Mouse (Mus musculus): ENCODE results near the gene Cluh. TPM values are rescaled to one million over a fixed set of nuclear protein-coding genes. Genes with fewer than 3 reads are reported as not detected.

Cluh gene
- total and polyA plus RNA-seq, 2 experiments from 2014 or later: 21.3 to 87.1 TPM

GRCm38 (mm10) chr11:74671013-74671412 lies 21.7 kb downstream of the Cluh start:
- no peaks in the 10 kb centered on the region for H3K4me1 ChIP-seq (ENCODE audit: insufficient read depth, low read length)
- peaks cover 41% of the 10 kb centered on the region for H3K36me3 ChIP-seq (ENCODE audit: insufficient read depth, low read length)
- no peak overlapping the region for H3K27ac ChIP-seq
- 71% methylated on average over 1 of the region's 1 CpGs for WGBS
- H3K9me3 ChIP-seq (ENCODE audit: low read length): no peaks in the 10 kb centered on the region
- ATAC-seq: no peak
- H3K9ac ChIP-seq (replicated peaks; ENCODE audit: low read length): no peak overlapping the region
- H3K4me3 ChIP-seq (ENCODE audit: low read length): no peak overlapping the region
- no peaks in the 10 kb centered on the region for H3K27me3 ChIP-seq (ENCODE audit: insufficient read depth, low read length)
- TF ChIP-seq CTCF (IDR thresholded peaks at IDR 0.05; ENCODE audit: low read depth): no peak
- no peak overlapping the region for H3K4me2 ChIP-seq (ENCODE audit: low read depth, low read length)
- DNase-seq (ENCODE audit: low spot score): no peak

- Histone ChIP-seq H3K27me3 (ENCODE audit: insufficient read depth, low read length) (no peaks in the 10 kb centered on the region), H3K4me3 (ENCODE audit: low read length) (no peak overlapping the region), H3K36me3 (ENCODE audit: insufficient read depth, low read length) (peaks cover 33% of the 10 kb centered on the region), H3K4me1 (ENCODE audit: insufficient read depth, low read length) (no peaks in the 10 kb centered on the region), H3K27ac (no peak overlapping the region), H3K4me2 (ENCODE audit: low read depth, low read length) (no peak overlapping the region), H3K9me3 (ENCODE audit: low read length) (no peaks in the 10 kb centered on the region), H3K9ac (replicated peaks; ENCODE audit: low read length) (no peak overlapping the region)
- no peak for DNase-seq (ENCODE audit: low spot score)
- ATAC-seq: no peak
- TF ChIP-seq CTCF (IDR thresholded peaks at IDR 0.05; ENCODE audit: low read depth): no peak
- 86% methylated on average over 5 of the region's 5 CpGs for WGBS
Observed at GRCm38 (mm10) chr11:74671839-74672238, 22.5 kb downstream of the Cluh start.

GRCm38 (mm10) chr11:74672901-74673513 lies 23.7 kb downstream of the Cluh start:
- Histone ChIP-seq H3K27ac (no peak overlapping the region), H3K9ac (replicated peaks; ENCODE audit: low read length) (no peak overlapping the region), H3K9me3 (ENCODE audit: low read length) (no peaks in the 10 kb centered on the region), H3K4me1 (ENCODE audit: insufficient read depth, low read length) (no peaks in the 10 kb centered on the region), H3K36me3 (ENCODE audit: insufficient read depth, low read length) (peaks cover 32% of the 10 kb centered on the region), H3K4me3 (ENCODE audit: low read length) (no peak overlapping the region), H3K4me2 (ENCODE audit: low read depth, low read length) (no peak overlapping the region), H3K27me3 (ENCODE audit: insufficient read depth, low read length) (no peaks in the 10 kb centered on the region)
- TF ChIP-seq CTCF (IDR thresholded peaks at IDR 0.05; ENCODE audit: low read depth): no peak
- ATAC-seq (peak; percentile 33), DNase-seq (ENCODE audit: low spot score) (no peak)
- WGBS: 87% methylated on average over 6 of the region's 6 CpGs

- DNase-seq (ENCODE audit: low spot score): no peak
- Histone ChIP-seq H3K4me2 (ENCODE audit: low read depth, low read length) (no peak overlapping the region), H3K27ac (no peak overlapping the region), H3K4me3 (ENCODE audit: low read length) (no peak overlapping the region), H3K36me3 (ENCODE audit: insufficient read depth, low read length) (peaks cover 32% of the 10 kb centered on the region), H3K4me1 (ENCODE audit: insufficient read depth, low read length) (no peaks in the 10 kb centered on the region), H3K9me3 (ENCODE audit: low read length) (no peaks in the 10 kb centered on the region), H3K27me3 (ENCODE audit: insufficient read depth, low read length) (no peaks in the 10 kb centered on the region), H3K9ac (replicated peaks; ENCODE audit: low read length) (no peak overlapping the region)
- no peak for TF ChIP-seq CTCF (IDR thresholded peaks at IDR 0.05; ENCODE audit: low read depth)
- ATAC-seq: peak; percentile 38; the same call in 1 of the 2 replicates
- WGBS: 97% methylated on average over 1 of the region's 1 CpGs
Observed at GRCm38 (mm10) chr11:74673561-74673960, 24.3 kb downstream of the Cluh start.

DNA sequence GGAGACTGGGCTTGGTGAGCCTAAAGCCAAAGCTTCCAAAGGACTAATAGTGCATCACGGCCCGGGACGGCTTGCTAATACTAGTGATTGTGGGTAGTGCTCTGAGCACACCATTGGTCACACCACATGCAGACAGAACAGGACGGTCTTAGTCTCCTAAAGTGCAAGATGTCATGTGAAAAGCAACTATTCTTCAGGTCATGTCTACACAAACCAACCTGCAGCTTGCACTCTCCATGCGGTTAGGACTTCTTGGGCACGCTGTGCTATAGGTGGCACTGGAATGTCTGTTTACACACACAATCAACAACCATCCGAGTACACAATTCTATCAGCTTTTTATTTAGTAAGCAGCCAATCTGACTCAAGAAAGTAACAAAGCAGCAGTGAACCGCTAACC lies 25.4 kb downstream of the Cluh start:
- no peak for DNase-seq (ENCODE audit: low spot score)
- 96% methylated on average over 8 of the region's 8 CpGs for WGBS
- H3K4me1 ChIP-seq (ENCODE audit: insufficient read depth, low read length): no peaks in the 10 kb centered on the region

DNA sequence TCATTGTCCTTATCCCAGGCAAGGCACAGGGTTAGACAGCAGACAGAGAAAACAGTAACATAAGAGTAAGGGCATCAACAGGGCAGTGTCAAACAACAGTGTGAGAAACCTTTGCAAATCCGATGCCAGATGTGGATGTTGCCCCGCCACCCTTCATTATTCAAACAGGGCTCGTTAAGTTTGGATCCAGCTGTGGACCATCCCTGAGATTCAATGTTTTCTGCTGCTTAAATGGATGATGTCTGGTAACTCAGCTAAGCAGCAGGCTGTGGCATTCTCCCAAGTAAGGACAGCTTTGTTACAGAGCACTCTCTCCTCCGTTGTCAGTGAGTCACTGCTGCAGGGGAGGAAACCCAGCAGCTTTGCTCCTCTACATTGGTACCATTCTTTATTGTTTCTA lies 25.9 kb downstream of the Cluh start:
- H3K4me2 ChIP-seq (ENCODE audit: low read depth, low read length): no peak overlapping the region
- no peak overlapping the region for H3K4me3 ChIP-seq (ENCODE audit: low read length)
- H3K27me3 ChIP-seq (ENCODE audit: insufficient read depth, low read length): no peaks in the 10 kb centered on the region
- DNase-seq (ENCODE audit: low spot score) (no peak), ATAC-seq (no peak)
- peaks cover 29% of the 10 kb centered on the region for H3K36me3 ChIP-seq (ENCODE audit: insufficient read depth, low read length)
- H3K9me3 ChIP-seq (ENCODE audit: low read length): no peaks in the 10 kb centered on the region
- no peak overlapping the region for H3K9ac ChIP-seq (replicated peaks; ENCODE audit: low read length)
- TF ChIP-seq CTCF (IDR thresholded peaks at IDR 0.05; ENCODE audit: low read depth): no peak
- H3K4me1 ChIP-seq (ENCODE audit: insufficient read depth, low read length): no peaks in the 10 kb centered on the region
- 73% methylated on average over 4 of the region's 4 CpGs for WGBS
- no peak overlapping the region for H3K27ac ChIP-seq

More for the DNA sequence above, 25.4 kb downstream of the Cluh start:
- ATAC-seq: no peak
- Histone ChIP-seq H3K36me3 (ENCODE audit: insufficient read depth, low read length) (peaks cover 30% of the 10 kb centered on the region), H3K27ac (no peak overlapping the region), H3K9ac (replicated peaks; ENCODE audit: low read length) (no peak overlapping the region), H3K27me3 (ENCODE audit: insufficient read depth, low read length) (no peaks in the 10 kb centered on the region), H3K4me3 (ENCODE audit: low read length) (no peak overlapping the region), H3K4me2 (ENCODE audit: low read depth, low read length) (no peak overlapping the region), H3K9me3 (ENCODE audit: low read length) (no peaks in the 10 kb centered on the region)
- TF ChIP-seq CTCF (IDR thresholded peaks at IDR 0.05; ENCODE audit: low read depth): no peak

GRCm38 (mm10) chr11:74692151-74692550 lies 42.9 kb downstream of the Cluh start:
- Histone ChIP-seq H3K9ac (replicated peaks; ENCODE audit: low read length) (no peak overlapping the region), H3K27ac (no peak overlapping the region), H3K9me3 (ENCODE audit: low read length) (no peaks in the 10 kb centered on the region), H3K4me3 (ENCODE audit: low read length) (no peak overlapping the region), H3K27me3 (ENCODE audit: insufficient read depth, low read length) (no peaks in the 10 kb centered on the region), H3K4me2 (ENCODE audit: low read depth, low read length) (no peak overlapping the region), H3K36me3 (ENCODE audit: insufficient read depth, low read length) (peaks cover 3% of the 10 kb centered on the region; the same call in 1 of the 2 replicates), H3K4me1 (ENCODE audit: insufficient read depth, low read length) (no peaks in the 10 kb centered on the region)
- ATAC-seq (no peak), DNase-seq (ENCODE audit: low spot score) (no peak)
- 78% methylated on average over 1 of the region's 1 CpGs for WGBS
- TF ChIP-seq CTCF (IDR thresholded peaks at IDR 0.05; ENCODE audit: low read depth): no peak

All from hindbrain, postnatal 0 days (tissue).